Mouse (Mus musculus) neural tube, embryonic 12.5 days (tissue): ENCODE data around the gene Adgrb2. TPM values are rescaled to one million over a fixed set of nuclear protein-coding genes. Genes with fewer than 3 reads are reported as not detected.
A peak's percentile ranks its signal among the peaks of the same experiment; 100 is the strongest.

ENCODE experiments used
- ATAC-seq: fragments of 200-750 bp; cut with Nextera tagmentation; 2 replicates; pipeline ENCODE4 v1.8.0; 2017; ENCODE audit warnings: low read depth, mild to moderate bottlenecking, moderate TSS enrichment, moderate library complexity; ENCODE audit not compliant: low FRiP score
- H3K27ac ChIP-seq: fragments of 300-500 bp; sonication (generic); 2 replicates; pipeline ENCODE4 v1.5.1; 2016
- H3K27me3 ChIP-seq: fragments of 300-500 bp; sonication (generic); replicated peaks from 2 replicates; pipeline ENCODE4 v1.6.1; 2016; ENCODE audit warnings: mild to moderate bottlenecking
- H3K36me3 ChIP-seq: fragments of 300-500 bp; sonication (generic); 2 replicates; pipeline ENCODE4 v1.6.1; 2016; ENCODE audit warnings: mild to moderate bottlenecking
- H3K4me1 ChIP-seq: fragments of 300-500 bp; sonication (generic); 2 replicates; pipeline ENCODE4 v1.6.1; 2016
- H3K4me2 ChIP-seq: fragments of 300-500 bp; sonication (generic); replicated peaks from 2 replicates; pipeline ENCODE4 v1.6.1; 2016; ENCODE audit warnings: mild to moderate bottlenecking
- H3K4me3 ChIP-seq: fragments of 300-500 bp; sonication (generic); 2 replicates; pipeline ENCODE4 v1.5.1; 2016
- H3K9ac ChIP-seq: fragments of 300-500 bp; sonication (generic); 2 replicates; pipeline ENCODE4 v1.6.1; 2016; ENCODE audit warnings: mild to moderate bottlenecking
- H3K9me3 ChIP-seq: fragments of 300-500 bp; sonication (generic); 2 replicates; pipeline ENCODE4 v1.6.1; 2016; ENCODE audit warnings: mild to moderate bottlenecking
- WGBS: fragments of 180-500 bp; shearing (Covaris S2); methylation state at CpG from one replicate; pipeline ENCODE4 v1.1.7; 2016; 5-methylcytosine and 5-hydroxymethylcytosine counted together
- polyA plus RNA-seq: library from polyadenylated mRNA; unstranded; fragments of >200 nt; fragmentation: Nextera tagmentation; extraction: Ambion mirVana; gene quantifications from 2 replicates; pipeline ENCODE4 v1.2.1, GENCODE M21; 2016

Adgrb2 gene
- polyA plus RNA-seq, 1 experiment from 2014 or later, result 9.1 TPM

GRCm38 (mm10) chr4:129974285-129974684, 10.4 kb upstream of the Adgrb2 start:
- peaks cover 27% of the 10 kb centered on the region for H3K4me1 ChIP-seq
- H3K27ac ChIP-seq, result no peak overlapping the region
- peaks cover 40% of the 10 kb centered on the region for H3K27me3 ChIP-seq
- H3K9me3 ChIP-seq, result no peaks in the 10 kb centered on the region
- no peaks in the 10 kb centered on the region for H3K36me3 ChIP-seq
- ATAC-seq, result no peak
- H3K9ac ChIP-seq, result no peak overlapping the region
- WGBS, result 72% methylated on average over 9 of the region's 9 CpGs
- no peak overlapping the region for H3K4me3 ChIP-seq
- no peak overlapping the region for H3K4me2 ChIP-seq

DNA sequence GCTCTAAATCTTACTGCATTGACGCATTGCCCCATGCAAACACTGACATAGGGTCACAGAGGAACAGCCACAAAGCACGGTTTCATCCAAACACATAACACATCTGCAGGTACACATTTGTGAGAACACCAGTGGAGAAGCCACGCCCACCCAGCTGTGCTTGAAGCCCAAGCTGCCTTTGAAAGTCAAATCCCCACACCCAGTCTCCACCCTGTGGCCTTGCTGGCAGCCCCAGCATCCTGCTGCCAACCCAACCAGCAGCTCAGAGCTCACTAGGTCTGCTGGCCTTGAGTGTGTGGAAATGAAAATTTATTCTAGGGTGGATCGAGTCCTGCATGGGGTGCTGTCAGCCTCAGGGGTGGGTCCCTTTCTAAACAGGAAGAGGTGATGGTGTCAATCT, 7.4 kb upstream of the Adgrb2 start:
- WGBS, result 66% methylated on average over 4 of the region's 4 CpGs
- no peak overlapping the region for H3K4me2 ChIP-seq

DNA sequence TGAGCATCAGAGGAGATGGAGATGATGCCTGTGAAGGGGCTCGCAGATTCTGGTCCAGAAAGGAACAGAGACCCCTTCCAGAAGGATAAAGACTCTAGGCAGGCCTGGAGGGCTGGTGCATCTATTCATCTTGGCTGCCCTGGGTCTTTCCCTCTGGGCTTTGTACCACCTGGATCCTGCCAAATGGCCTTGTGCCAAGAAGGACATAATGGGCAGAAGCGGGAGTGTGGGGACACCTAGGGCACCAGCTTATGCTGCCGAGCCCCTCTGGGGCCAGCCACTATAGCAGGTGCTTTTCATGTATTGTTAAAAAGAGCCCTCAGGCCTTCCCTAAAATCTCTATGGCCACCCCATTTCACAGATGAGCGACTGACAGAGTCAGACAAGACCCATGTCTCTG, 6.4 kb upstream of the Adgrb2 start:
- no peak overlapping the region for H3K27ac ChIP-seq
- no peaks in the 10 kb centered on the region for H3K36me3 ChIP-seq
- no peak for ATAC-seq
- peaks cover 33% of the 10 kb centered on the region for H3K27me3 ChIP-seq
- no peak overlapping the region for H3K4me2 ChIP-seq
- 62% methylated on average over 4 of the region's 4 CpGs for WGBS
- H3K9me3 ChIP-seq, result no peaks in the 10 kb centered on the region
- H3K9ac ChIP-seq, result no peak overlapping the region
- H3K4me3 ChIP-seq, result no peak overlapping the region
- peaks cover 36% of the 10 kb centered on the region for H3K4me1 ChIP-seq

More for the DNA sequence above, 7.4 kb upstream of the Adgrb2 start:
- H3K27me3 ChIP-seq, result peaks cover 34% of the 10 kb centered on the region
- no peaks in the 10 kb centered on the region for H3K9me3 ChIP-seq
- peaks cover 27% of the 10 kb centered on the region for H3K4me1 ChIP-seq
- no peak overlapping the region for H3K27ac ChIP-seq
- H3K36me3 ChIP-seq, result no peaks in the 10 kb centered on the region
- H3K4me3 ChIP-seq, result no peak overlapping the region
- no peak for ATAC-seq
- H3K9ac ChIP-seq, result no peak overlapping the region

- H3K4me3 ChIP-seq, result no peak overlapping the region
- H3K36me3 ChIP-seq, result no peaks in the 10 kb centered on the region
- no peaks in the 10 kb centered on the region for H3K9me3 ChIP-seq
- 76% methylated on average over 4 of the region's 4 CpGs for WGBS
- no peak overlapping the region for H3K4me2 ChIP-seq
- peaks cover 43% of the 10 kb centered on the region for H3K4me1 ChIP-seq
- ATAC-seq, result no peak
- peaks cover 27% of the 10 kb centered on the region for H3K27me3 ChIP-seq
- no peak overlapping the region for H3K9ac ChIP-seq
- no peak overlapping the region for H3K27ac ChIP-seq
Measured at GRCm38 (mm10) chr4:129978930-129979329, 5.7 kb upstream of the Adgrb2 start.

GRCm38 (mm10) chr4:129981657-129982056, 3.0 kb upstream of the Adgrb2 start:
- no peak for ATAC-seq
- no peak overlapping the region for H3K9ac ChIP-seq
- H3K9me3 ChIP-seq, result no peaks in the 10 kb centered on the region
- H3K4me2 ChIP-seq, result peak overlapping the region; percentile 20; the same call in 1 of the 2 replicates
- peaks cover 26% of the 10 kb centered on the region for H3K27me3 ChIP-seq
- no peak overlapping the region for H3K4me3 ChIP-seq
- H3K36me3 ChIP-seq, result no peaks in the 10 kb centered on the region
- peaks cover 56% of the 10 kb centered on the region for H3K4me1 ChIP-seq
- WGBS, result 25% methylated on average over 11 of the region's 11 CpGs
- no peak overlapping the region for H3K27ac ChIP-seq

DNA sequence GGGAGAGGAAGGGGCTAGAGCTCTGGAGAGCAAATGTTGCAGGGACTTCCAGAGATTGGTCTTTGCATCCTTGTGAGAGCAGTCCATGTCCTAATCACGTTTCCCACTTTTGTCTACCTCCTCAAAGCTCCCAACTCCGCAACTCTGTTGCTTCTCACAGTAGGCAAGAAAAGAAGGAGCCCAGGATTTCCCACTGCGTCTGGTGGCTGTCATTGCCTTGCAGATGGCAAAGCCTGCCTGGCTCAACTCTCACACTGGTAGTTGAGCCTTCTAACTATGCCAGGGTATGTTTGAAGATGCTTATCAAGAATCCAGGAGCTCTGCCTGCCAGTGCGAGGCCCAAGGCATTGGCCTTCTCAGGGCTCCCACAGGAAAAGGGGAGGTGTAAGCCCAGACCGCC, 1.6 kb upstream of the Adgrb2 start:
- Histone ChIP-seq H3K9me3 (no peaks in the 10 kb centered on the region), H3K4me2 (peak overlapping the region; percentile 94), H3K4me3 (no peak overlapping the region), H3K27me3 (peaks cover 37% of the 10 kb centered on the region), H3K36me3 (no peaks in the 10 kb centered on the region), H3K9ac (no peak overlapping the region), H3K4me1 (peaks cover 69% of the 10 kb centered on the region), H3K27ac (no peak overlapping the region)
- WGBS, result 12% methylated on average over 5 of the region's 5 CpGs
- no peak for ATAC-seq

GRCm38 (mm10) chr4:129983764-129984420, 778 bp upstream of the Adgrb2 start:
- no peaks in the 10 kb centered on the region for H3K9me3 ChIP-seq
- ATAC-seq, result peak; percentile 34
- peaks cover 46% of the 10 kb centered on the region for H3K27me3 ChIP-seq
- peaks cover 65% of the 10 kb centered on the region for H3K4me1 ChIP-seq
- WGBS, result 3% methylated on average over 15 of the region's 15 CpGs
- H3K36me3 ChIP-seq, result no peaks in the 10 kb centered on the region
- peak overlapping the region; percentile 94 for H3K4me2 ChIP-seq
- H3K9ac ChIP-seq, result 0 out of 2 replicates have a peak overlapping the region, but pooled peaks have one; percentile 86
- H3K27ac ChIP-seq, result no peak overlapping the region
- peak overlapping the region; percentile 75 for H3K4me3 ChIP-seq

GRCm38 (mm10) chr4:129985161-129985670, 546 bp downstream of the Adgrb2 start:
- peak overlapping the region; percentile 75 for H3K4me3 ChIP-seq
- H3K4me1 ChIP-seq, result peaks cover 68% of the 10 kb centered on the region
- H3K27ac ChIP-seq, result no peak overlapping the region
- 2% methylated on average over 36 of the region's 48 CpGs for WGBS
- peaks cover 47% of the 10 kb centered on the region for H3K27me3 ChIP-seq
- no peaks in the 10 kb centered on the region for H3K9me3 ChIP-seq
- no peaks in the 10 kb centered on the region for H3K36me3 ChIP-seq
- ATAC-seq, result no peak
- H3K4me2 ChIP-seq, result peak overlapping the region; percentile 94
- peak overlapping the region; percentile 86 for H3K9ac ChIP-seq

DNA sequence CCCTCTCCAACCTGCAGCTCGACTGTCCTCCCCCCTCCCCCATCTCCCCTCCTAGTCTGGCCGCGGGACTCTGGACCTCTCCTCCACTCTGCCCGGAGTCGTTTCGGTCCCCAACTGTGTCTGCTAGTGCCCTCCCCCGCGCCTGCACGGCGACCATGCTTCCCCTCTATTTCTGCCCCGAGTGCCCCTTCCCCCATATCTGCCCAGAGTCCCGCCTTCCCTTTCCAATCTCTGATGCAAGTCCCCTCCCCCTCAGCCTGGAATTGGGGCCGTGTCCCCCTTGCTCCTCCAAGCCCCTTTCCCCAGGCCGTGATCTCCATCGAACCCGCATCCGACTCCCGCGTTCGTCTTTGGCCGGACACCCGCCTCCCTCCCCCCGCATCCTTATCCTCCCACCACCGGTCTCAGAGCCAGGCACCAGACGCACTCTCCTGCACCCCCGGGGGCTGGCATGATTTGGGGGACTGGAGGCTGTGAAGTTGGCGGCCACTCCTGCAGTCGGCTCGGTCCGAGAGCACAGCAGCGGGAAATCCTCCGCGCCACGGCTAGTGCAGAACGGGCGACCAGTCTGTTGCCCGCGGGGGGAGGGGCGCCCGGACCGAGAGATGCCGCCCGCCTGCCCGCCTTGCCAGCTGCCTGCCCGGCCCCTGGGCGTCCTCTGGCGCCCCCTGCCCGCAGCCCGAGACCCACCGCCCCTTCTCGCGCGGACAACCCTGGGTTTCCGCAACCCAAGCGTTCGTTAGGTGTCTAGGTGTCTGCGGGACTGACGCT, 1.2 kb downstream of the Adgrb2 start:
- peak overlapping the region; percentile 75 for H3K4me3 ChIP-seq
- peaks cover 71% of the 10 kb centered on the region for H3K4me1 ChIP-seq
- peak overlapping the region; percentile 86 for H3K9ac ChIP-seq
- 1% methylated on average over 57 of the region's 58 CpGs for WGBS
- H3K27me3 ChIP-seq, result peaks cover 47% of the 10 kb centered on the region
- ATAC-seq, result peak; percentile 21; the same call in 1 of the 2 replicates
- no peaks in the 10 kb centered on the region for H3K36me3 ChIP-seq
- peak overlapping the region; percentile 46; the same call in 1 of the 2 replicates for H3K27ac ChIP-seq
- H3K4me2 ChIP-seq, result peak overlapping the region; percentile 94
- no peaks in the 10 kb centered on the region for H3K9me3 ChIP-seq

DNA sequence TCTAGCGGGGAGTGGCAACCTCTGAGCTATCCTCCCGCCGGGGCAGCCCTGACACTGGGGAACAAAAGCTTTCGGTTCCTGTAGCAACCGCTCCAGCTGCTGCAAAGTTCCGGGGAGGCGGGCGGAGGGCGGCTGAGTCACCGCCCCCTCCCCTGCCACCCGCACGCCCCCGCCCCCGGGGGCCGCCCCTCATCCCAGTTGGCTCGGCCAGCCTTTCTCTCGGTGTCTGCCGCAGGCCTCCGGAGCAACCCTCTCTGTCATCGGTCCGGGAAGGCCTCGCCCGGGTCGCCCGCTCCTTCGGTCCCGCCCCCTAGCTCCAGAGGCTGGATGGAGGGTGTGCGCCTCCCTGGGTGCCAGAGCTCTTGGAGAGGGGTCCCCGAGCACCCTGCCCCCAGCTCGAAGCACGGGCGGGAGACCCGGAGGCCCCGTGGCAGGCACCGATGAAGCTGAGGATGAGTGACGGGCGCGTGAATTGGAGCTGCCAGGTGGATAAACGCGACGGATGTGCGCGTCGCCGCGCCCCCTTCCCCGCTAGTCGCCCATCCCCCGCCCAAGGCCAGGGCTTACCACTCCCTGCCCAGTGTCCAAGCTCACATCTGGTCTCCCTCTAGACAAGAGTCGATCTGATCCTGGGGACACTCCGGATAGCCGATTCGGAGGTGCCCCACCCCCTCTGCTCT, 3.3 kb downstream of the Adgrb2 start:
- Histone ChIP-seq H3K4me3 (peak overlapping the region; percentile 46), H3K4me2 (peak overlapping the region; percentile 94), H3K9me3 (no peaks in the 10 kb centered on the region), H3K4me1 (peaks cover 54% of the 10 kb centered on the region), H3K27ac (peak overlapping the region; percentile 46), H3K36me3 (peaks cover 9% of the 10 kb centered on the region; the same call in 1 of the 2 replicates), H3K27me3 (peaks cover 39% of the 10 kb centered on the region), H3K9ac (peak overlapping the region; percentile 54)
- WGBS, result under 1% methylated on average over 52 of the region's 53 CpGs
- ATAC-seq, result 0 out of 2 replicates have a peak, but pooled peaks have one; percentile 11

DNA sequence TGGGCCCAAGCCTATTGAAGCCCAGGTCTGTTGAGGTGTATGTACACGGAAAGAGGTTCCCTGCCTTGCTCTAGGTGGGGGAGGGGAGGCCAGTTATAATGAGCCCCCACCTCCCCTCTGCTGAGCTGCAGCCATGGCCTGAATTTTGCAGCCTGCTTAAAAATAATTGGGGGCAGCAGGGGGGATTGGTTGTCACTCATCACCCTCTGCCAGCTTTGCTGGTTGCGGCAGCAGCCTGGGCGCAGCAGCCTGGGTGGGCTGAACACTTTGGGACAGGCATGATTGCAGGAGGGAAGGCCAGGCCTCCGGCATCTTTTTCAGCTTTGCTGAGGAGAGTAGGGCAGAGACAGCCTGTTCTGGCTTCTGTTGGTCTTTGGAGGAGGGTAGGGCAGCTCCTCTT, 5.3 kb downstream of the Adgrb2 start:
- Histone ChIP-seq H3K27ac (no peak overlapping the region), H3K27me3 (peaks cover 37% of the 10 kb centered on the region), H3K36me3 (peaks cover 9% of the 10 kb centered on the region; the same call in 1 of the 2 replicates), H3K4me3 (no peak overlapping the region), H3K9me3 (no peaks in the 10 kb centered on the region), H3K4me2 (no peak overlapping the region), H3K4me1 (peaks cover 56% of the 10 kb centered on the region), H3K9ac (no peak overlapping the region)
- 73% methylated on average over 4 of the region's 4 CpGs for WGBS
- no peak for ATAC-seq

GRCm38 (mm10) chr4:129992720-129993119, 8.1 kb downstream of the Adgrb2 start:
- 78% methylated on average over 16 of the region's 16 CpGs for WGBS
- peaks cover 15% of the 10 kb centered on the region for H3K27me3 ChIP-seq
- H3K36me3 ChIP-seq, result peaks cover 12% of the 10 kb centered on the region; the same call in 1 of the 2 replicates
- ATAC-seq, result no peak
- no peaks in the 10 kb centered on the region for H3K9me3 ChIP-seq
- H3K4me3 ChIP-seq, result no peak overlapping the region
- H3K27ac ChIP-seq, result no peak overlapping the region
- H3K4me2 ChIP-seq, result no peak overlapping the region
- peaks cover 34% of the 10 kb centered on the region for H3K4me1 ChIP-seq
- H3K9ac ChIP-seq, result no peak overlapping the region
